Mouse (Mus musculus) lung, adult 2 months (tissue): ENCODE measurements at regions not wholly inside any gene's neighbourhood (a gene's known extent, or its start where the extent isn't known, plus 50 kb on each side); places are given as distances from the start of the nearest gene placed in this dataset.

Experiments
- DNase-seq: peaks from one replicate; pipeline ENCODE4 v3.0.0; 2022
- H3K4me1 ChIP-seq: fragments of 200-500 bp; 2 replicates; pipeline ENCODE4 v1.6.1; 2011; ENCODE audit warnings: low read length; ENCODE audit not compliant: control insufficient read depth, insufficient read depth
- H3K4me3 ChIP-seq: fragments of 200-500 bp; replicated peaks from 2 replicates; pipeline ENCODE3; 2011; ENCODE audit warnings: low read depth, mild to moderate bottlenecking, control low read depth, low read length; ENCODE audit errors: extremely low read depth
- CTCF ChIP-seq: fragments of 200-500 bp; IDR thresholded peaks from 2 replicates; pipeline ENCODE4 v1.5.1; 2011; ENCODE audit warnings: mild to moderate bottlenecking, low read length, control low read depth; ENCODE audit not compliant: insufficient read depth
- POLR2A ChIP-seq: fragments of 200-500 bp; IDR thresholded peaks from 2 replicates; pipeline ENCODE4 v1.6.1; 2011; ENCODE audit warnings: low read depth, mild to moderate bottlenecking, control low read depth, low read length, borderline replicate concordance; ENCODE audit errors: extremely low read depth
- WGBS: fragments of 180-500 bp; shearing (Covaris S2); methylation state at CpG from one replicate; pipeline ENCODE4 v1.1.7; 2018; 5-methylcytosine and 5-hydroxymethylcytosine counted together

GRCm38 (mm10) chr15:87261497-87261896, 282.6 kb upstream of the Fam19a5 start:
- 81% methylated on average over 6 of the region's 6 CpGs for WGBS
- TF ChIP-seq CTCF = no peak
- TF ChIP-seq POLR2A = no peak
- H3K4me1 ChIP-seq = no peaks in the 10 kb centered on the region
- DNase-seq = no peak
- no peak overlapping the region for H3K4me3 ChIP-seq

GRCm38 (mm10) chr15:87264906-87265305, 279.2 kb upstream of the Fam19a5 start:
- no peak overlapping the region for H3K4me3 ChIP-seq
- no peak for DNase-seq
- no peaks in the 10 kb centered on the region for H3K4me1 ChIP-seq
- TF ChIP-seq POLR2A (no peak), CTCF (no peak)

- H3K4me3 ChIP-seq = no peak overlapping the region
- no peak for TF ChIP-seq CTCF
- TF ChIP-seq POLR2A = no peak
- no peak for DNase-seq
- WGBS = 67% methylated on average over 7 of the region's 7 CpGs
- no peaks in the 10 kb centered on the region for H3K4me1 ChIP-seq
These were observed 253.0 kb upstream of the Fam19a5 start for GRCm38 (mm10) chr15:87290987-87291529.

GRCm38 (mm10) chr15:87319896-87320295, 224.2 kb upstream of the Fam19a5 start:
- Histone ChIP-seq H3K4me1 (no peaks in the 10 kb centered on the region), H3K4me3 (no peak overlapping the region)
- no peak for TF ChIP-seq POLR2A
- TF ChIP-seq CTCF = no peak
- DNase-seq = no peak

GRCm38 (mm10) chr15:87321067-87321985, 222.8 kb upstream of the Fam19a5 start:
- 60% methylated on average over 12 of the region's 12 CpGs for WGBS
- DNase-seq = no peak
- Histone ChIP-seq H3K4me3 (no peak overlapping the region), H3K4me1 (no peaks in the 10 kb centered on the region)
- TF ChIP-seq POLR2A (no peak), CTCF (no peak)

GRCm38 (mm10) chr15:87325389-87325788, 218.7 kb upstream of the Fam19a5 start:
- Histone ChIP-seq H3K4me1 (no peaks in the 10 kb centered on the region), H3K4me3 (no peak overlapping the region)
- 60% methylated on average over 5 of the region's 5 CpGs for WGBS
- no peak for DNase-seq
- TF ChIP-seq CTCF (no peak), POLR2A (no peak)

- Histone ChIP-seq H3K4me3 (no peak overlapping the region), H3K4me1 (no peaks in the 10 kb centered on the region)
- WGBS = 77% methylated on average over 6 of the region's 6 CpGs
- DNase-seq = no peak
- TF ChIP-seq POLR2A (no peak), CTCF (no peak)
These were observed 217.8 kb upstream of the Fam19a5 start for GRCm38 (mm10) chr15:87326281-87326680.

- Histone ChIP-seq H3K4me3 (no peak overlapping the region), H3K4me1 (no peaks in the 10 kb centered on the region)
- DNase-seq = no peak
- WGBS = 73% methylated on average over 3 of the region's 3 CpGs
- TF ChIP-seq CTCF (no peak), POLR2A (no peak)
These were observed 211.7 kb upstream of the Fam19a5 start for GRCm38 (mm10) chr15:87332441-87332840.

GRCm38 (mm10) chr15:87333527-87333926, 210.6 kb upstream of the Fam19a5 start:
- WGBS = 84% methylated on average over 4 of the region's 4 CpGs
- H3K4me3 ChIP-seq = no peak overlapping the region
- H3K4me1 ChIP-seq = no peaks in the 10 kb centered on the region
- TF ChIP-seq POLR2A (no peak), CTCF (no peak)
- DNase-seq = no peak

- Histone ChIP-seq H3K4me1 (no peaks in the 10 kb centered on the region), H3K4me3 (no peak overlapping the region)
- 63% methylated on average over 4 of the region's 4 CpGs for WGBS
- DNase-seq = no peak
- TF ChIP-seq CTCF (no peak), POLR2A (no peak)
These were observed 209.7 kb upstream of the Fam19a5 start for GRCm38 (mm10) chr15:87334430-87334829.

GRCm38 (mm10) chr15:87335324-87335723, 208.8 kb upstream of the Fam19a5 start:
- no peak for TF ChIP-seq POLR2A
- no peak for TF ChIP-seq CTCF
- Histone ChIP-seq H3K4me1 (no peaks in the 10 kb centered on the region), H3K4me3 (no peak overlapping the region)
- 71% methylated on average over 4 of the region's 4 CpGs for WGBS
- no peak for DNase-seq
